Mouse (Mus musculus) bone marrow, adult 2 months (tissue): ENCODE measurements around the gene Itgb6.

Source experiments
- CTCF ChIP-seq: fragments of 200-500 bp; IDR thresholded peaks from 2 replicates; pipeline ENCODE4 v1.5.1; 2011; ENCODE audit warnings: low read length, control low read depth; ENCODE audit not compliant: control insufficient read depth, insufficient read depth
- POLR2A ChIP-seq: fragments of 200-500 bp; IDR thresholded peaks from 2 replicates; pipeline ENCODE4 v1.6.1; 2011; ENCODE audit warnings: low read depth, mild to moderate bottlenecking, control low read depth, low read length, borderline replicate concordance; ENCODE audit not compliant: control insufficient read depth

DNA sequence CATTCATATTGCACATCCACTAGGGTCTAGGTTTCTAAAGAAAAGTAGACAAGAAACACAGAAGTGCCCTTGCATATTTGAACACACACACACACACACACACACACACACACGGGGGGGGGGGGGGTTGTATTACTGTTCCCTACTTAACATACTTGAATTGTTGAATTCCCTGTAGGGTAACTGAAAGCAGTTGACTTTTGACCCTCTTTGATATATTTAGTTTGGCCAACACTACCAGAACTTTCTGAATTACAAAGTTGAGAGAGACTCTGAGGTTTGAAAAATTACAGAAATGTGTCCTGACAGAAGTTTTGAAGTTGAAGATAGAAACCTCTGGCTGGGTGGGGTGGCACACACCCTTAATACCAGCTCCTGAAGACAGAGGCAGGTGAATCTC lies 32.2 kb downstream of the Itgb6 start:
- TF ChIP-seq CTCF (no peak), POLR2A (no peak)
